Mouse (Mus musculus): ENCODE measurements around the gene Phf11c.

DNA sequence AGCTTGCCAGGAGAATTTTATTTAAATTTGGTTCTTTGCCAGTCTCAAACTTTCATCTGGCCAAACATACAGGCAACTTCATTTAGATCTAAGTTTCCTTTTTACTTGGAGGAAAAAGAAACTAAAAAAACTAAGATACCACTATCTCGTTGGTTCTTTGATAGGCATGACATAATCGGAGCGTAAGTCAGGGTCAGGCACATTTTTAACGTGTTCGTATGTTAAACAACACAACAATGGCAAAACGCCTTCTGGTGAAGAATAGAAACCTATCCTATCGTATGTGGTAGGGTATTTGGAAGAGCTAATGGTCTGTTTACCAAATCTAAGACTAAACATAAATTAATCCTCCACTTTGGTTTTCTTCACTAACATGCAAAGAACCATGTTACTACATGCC lies 44.9 kb upstream of the Phf11c start:
- no peak for TF ChIP-seq CTCF (IDR thresholded peaks at IDR 0.05; ENCODE audit: low read depth)
- no peak for TF ChIP-seq EP300 (IDR thresholded peaks at IDR 0.05; ENCODE audit: low read depth)
